Mouse (Mus musculus): ENCODE results near the gene Kdm3a. TPM values are rescaled to one million over a fixed set of nuclear protein-coding genes. Genes with fewer than 3 reads are reported as not detected.

Gene Kdm3a
- polyA plus RNA-seq, 1 experiment = 37.4 TPM

- H3K27ac ChIP-seq (ENCODE audit: insufficient read depth, low read depth, low read length) = no peak overlapping the region
- no peaks in the 10 kb centered on the region; the same call in 1 of the 2 replicates for H3K4me1 ChIP-seq (ENCODE audit: control insufficient read depth, insufficient read depth, low read length)
- no peak for TF ChIP-seq CTCF (IDR thresholded peaks at IDR 0.05; ENCODE audit: low read depth, low read length)
- no peak for TF ChIP-seq POLR2A (IDR thresholded peaks at IDR 0.05; ENCODE audit: borderline replicate concordance, low read depth, low read length)
- H3K4me3 ChIP-seq (ENCODE audit: insufficient read depth, low read length) = no peak overlapping the region
These were observed 43.4 kb downstream of the Kdm3a start for GRCm38 (mm10) chr6:71589401-71589800.

- no peak overlapping the region for H3K4me3 ChIP-seq (ENCODE audit: insufficient read depth, low read length)
- TF ChIP-seq POLR2A (IDR thresholded peaks at IDR 0.05; ENCODE audit: borderline replicate concordance, low read depth, low read length) = no peak
- no peak for TF ChIP-seq CTCF (IDR thresholded peaks at IDR 0.05; ENCODE audit: low read depth, low read length)
These were observed 49.6 kb downstream of the Kdm3a start for GRCm38 (mm10) chr6:71583198-71583597.

GRCm38 (mm10) chr6:71579478-71579877, 53.3 kb downstream of the Kdm3a start:
- H3K4me1 ChIP-seq (ENCODE audit: control insufficient read depth, insufficient read depth, low read length) = peaks cover 4% of the 10 kb centered on the region; the same call in 1 of the 2 replicates
- H3K4me3 ChIP-seq (ENCODE audit: insufficient read depth, low read length) = no peak overlapping the region
- no peak overlapping the region for H3K27ac ChIP-seq (ENCODE audit: insufficient read depth, low read depth, low read length)
- TF ChIP-seq CTCF (IDR thresholded peaks at IDR 0.05; ENCODE audit: low read depth, low read length) (no peak), POLR2A (IDR thresholded peaks at IDR 0.05; ENCODE audit: borderline replicate concordance, low read depth, low read length) (no peak)

More at GRCm38 (mm10) chr6:71583198-71583597, 49.6 kb downstream of the Kdm3a start:
- Histone ChIP-seq H3K4me1 (ENCODE audit: control insufficient read depth, insufficient read depth, low read length) (peaks cover 4% of the 10 kb centered on the region; the same call in 1 of the 2 replicates), H3K27ac (ENCODE audit: insufficient read depth, low read depth, low read length) (no peak overlapping the region)

- Histone ChIP-seq H3K4me1 (ENCODE audit: control insufficient read depth, insufficient read depth, low read length) (peaks cover 7% of the 10 kb centered on the region), H3K27ac (ENCODE audit: insufficient read depth, low read depth, low read length) (no peak overlapping the region), H3K4me3 (ENCODE audit: insufficient read depth, low read length) (no peak overlapping the region)
- TF ChIP-seq POLR2A (IDR thresholded peaks at IDR 0.05; ENCODE audit: borderline replicate concordance, low read depth, low read length) = no peak
- no peak for TF ChIP-seq CTCF (IDR thresholded peaks at IDR 0.05; ENCODE audit: low read depth, low read length)
These were observed 57.4 kb downstream of the Kdm3a start for GRCm38 (mm10) chr6:71575359-71575758.

GRCm38 (mm10) chr6:71569025-71569424, 63.8 kb downstream of the Kdm3a start:
- H3K27ac ChIP-seq (ENCODE audit: insufficient read depth, low read depth, low read length) = no peak overlapping the region
- TF ChIP-seq POLR2A (IDR thresholded peaks at IDR 0.05; ENCODE audit: borderline replicate concordance, low read depth, low read length) (no peak), CTCF (IDR thresholded peaks at IDR 0.05; ENCODE audit: low read depth, low read length) (no peak)
- no peak overlapping the region for H3K4me3 ChIP-seq (ENCODE audit: insufficient read depth, low read length)
- peaks cover 23% of the 10 kb centered on the region for H3K4me1 ChIP-seq (ENCODE audit: control insufficient read depth, insufficient read depth, low read length)

- Histone ChIP-seq H3K27ac (ENCODE audit: insufficient read depth, low read depth, low read length) (no peak overlapping the region), H3K4me1 (ENCODE audit: control insufficient read depth, insufficient read depth, low read length) (peaks cover 23% of the 10 kb centered on the region), H3K4me3 (ENCODE audit: insufficient read depth, low read length) (no peak overlapping the region)
- no peak for TF ChIP-seq POLR2A (IDR thresholded peaks at IDR 0.05; ENCODE audit: borderline replicate concordance, low read depth, low read length)
- TF ChIP-seq CTCF (IDR thresholded peaks at IDR 0.05; ENCODE audit: low read depth, low read length) = no peak
These were observed 64.2 kb downstream of the Kdm3a start for GRCm38 (mm10) chr6:71568616-71569015.

GRCm38 (mm10) chr6:71556826-71557225, 76.0 kb downstream of the Kdm3a start:
- H3K4me3 ChIP-seq (ENCODE audit: insufficient read depth, low read length) = no peak overlapping the region
- TF ChIP-seq CTCF (IDR thresholded peaks at IDR 0.05; ENCODE audit: low read depth, low read length) = no peak
- no peak for TF ChIP-seq POLR2A (IDR thresholded peaks at IDR 0.05; ENCODE audit: borderline replicate concordance, low read depth, low read length)
- H3K4me1 ChIP-seq (ENCODE audit: control insufficient read depth, insufficient read depth, low read length) = peaks cover 13% of the 10 kb centered on the region
- H3K27ac ChIP-seq (ENCODE audit: insufficient read depth, low read depth, low read length) = no peak overlapping the region

- Histone ChIP-seq H3K27ac (ENCODE audit: insufficient read depth, low read depth, low read length) (peak overlapping the region; percentile 63), H3K4me3 (ENCODE audit: insufficient read depth, low read length) (no peak overlapping the region), H3K4me1 (ENCODE audit: control insufficient read depth, insufficient read depth, low read length) (peaks cover 13% of the 10 kb centered on the region)
- TF ChIP-seq POLR2A (IDR thresholded peaks at IDR 0.05; ENCODE audit: borderline replicate concordance, low read depth, low read length) (no peak), CTCF (IDR thresholded peaks at IDR 0.05; ENCODE audit: low read depth, low read length) (no peak)
These were observed 77.3 kb downstream of the Kdm3a start for GRCm38 (mm10) chr6:71555507-71555951.

- peaks cover 6% of the 10 kb centered on the region for H3K4me1 ChIP-seq (ENCODE audit: control insufficient read depth, insufficient read depth, low read length)
- peak; percentile 82; the same call in 1 of the 2 replicates for TF ChIP-seq POLR2A (IDR thresholded peaks at IDR 0.05; ENCODE audit: borderline replicate concordance, low read depth, low read length)
- no peak for TF ChIP-seq CTCF (IDR thresholded peaks at IDR 0.05; ENCODE audit: low read depth, low read length)
- peak within 1 kb of the TSS; percentile 97 for H3K27ac ChIP-seq (ENCODE audit: insufficient read depth, low read depth, low read length)
- H3K4me3 ChIP-seq (ENCODE audit: insufficient read depth, low read length) = peak within 1 kb of the TSS; percentile 93
These were observed 88.9 kb downstream of the Kdm3a start, which contains the start of gene Chmp3 for GRCm38 (mm10) chr6:71543686-71544499. Chmp3 (plus strand) TSS chr6:71543797.

Other genes starting within 250 kb of the Kdm3a start
- 52.9 and 59.1 TPM in 2 replicates for gene Rmnd5a, start 192.4 kb downstream of the Kdm3a start, polyA plus RNA-seq (2012; ENCODE audit: insufficient read depth, insufficient read length, missing spikeins)
- gene Rnf103, start 139.1 kb downstream of the Kdm3a start, polyA plus RNA-seq (2012; ENCODE audit: insufficient read depth, insufficient read length, missing spikeins) = 27.2 and 29.2 TPM in 2 replicates
- 226 and 254 TPM in 2 replicates for gene Chmp3, start 89.2 kb downstream of the Kdm3a start, polyA plus RNA-seq (2012; ENCODE audit: insufficient read depth, insufficient read length, missing spikeins)
- gene Reep1, start 74.6 kb upstream of the Kdm3a start, polyA plus RNA-seq (2012; ENCODE audit: insufficient read depth, insufficient read length, missing spikeins) = not detected in 2 replicates
- 30.7 and 32.0 TPM in 2 replicates for gene Mrpl35, start 194.0 kb upstream of the Kdm3a start, polyA plus RNA-seq (2012; ENCODE audit: insufficient read depth, insufficient read length, missing spikeins)
- gene Immt, start 198.3 kb upstream of the Kdm3a start, polyA plus RNA-seq (2012; ENCODE audit: insufficient read depth, insufficient read length, missing spikeins) = 68.7 and 73.4 TPM in 2 replicates

All from bone marrow macrophage, adult 2 months (primary cell).